Mouse (Mus musculus) embryo, embryonic 9.5 days (tissue): ENCODE measurements around the gene Slc11a2.
"Not testable (repeated sequence)": the region's sequence is repeated elsewhere in the genome, so short reads cannot be mapped to it uniquely, and the experiment has no call there.

Experiments
- DNase-seq: peaks from one replicate; pipeline ENCODE4 v3.0.0-alpha.2; 2017; ENCODE audit errors: extremely low spot score

Slc11a2 gene

GRCm38 (mm10) chr15:100433234-100433633 is 8.4 kb upstream of the Slc11a2 start:
- DNase-seq: no peak

DNA sequence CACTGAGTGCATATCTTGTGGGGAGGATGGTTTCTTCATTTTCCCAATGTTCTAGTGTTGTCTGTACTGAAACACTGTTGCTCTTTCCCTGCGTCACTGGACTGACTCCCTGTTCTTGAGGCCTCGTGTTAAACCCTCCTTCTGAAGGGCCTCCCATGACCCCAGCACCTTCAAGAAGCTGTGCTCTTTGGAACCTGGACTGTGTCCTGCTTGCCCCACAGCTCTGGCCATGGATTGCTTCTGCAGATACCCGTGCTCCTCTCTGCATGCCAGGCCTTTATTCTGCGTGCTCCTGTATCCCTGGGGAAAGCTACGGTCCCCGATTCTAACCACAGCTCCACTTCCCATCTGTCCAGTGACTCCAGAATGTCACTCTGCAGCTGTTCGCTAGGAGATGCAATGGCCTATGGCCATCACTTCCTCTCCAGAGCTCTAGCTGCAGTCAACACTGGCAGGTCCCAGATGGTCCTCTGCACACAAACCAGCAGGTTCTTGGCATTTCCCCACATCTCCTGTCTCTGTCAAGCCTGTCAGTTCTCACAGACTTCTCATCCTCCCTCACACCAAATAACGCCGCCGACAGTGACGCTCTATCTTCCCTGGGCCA is 5.2 kb upstream of the Slc11a2 start:
- DNase-seq: no peak

GRCm38 (mm10) chr15:100428296-100428905 is 3.5 kb upstream of the Slc11a2 start:
- DNase-seq: no peak

DNA sequence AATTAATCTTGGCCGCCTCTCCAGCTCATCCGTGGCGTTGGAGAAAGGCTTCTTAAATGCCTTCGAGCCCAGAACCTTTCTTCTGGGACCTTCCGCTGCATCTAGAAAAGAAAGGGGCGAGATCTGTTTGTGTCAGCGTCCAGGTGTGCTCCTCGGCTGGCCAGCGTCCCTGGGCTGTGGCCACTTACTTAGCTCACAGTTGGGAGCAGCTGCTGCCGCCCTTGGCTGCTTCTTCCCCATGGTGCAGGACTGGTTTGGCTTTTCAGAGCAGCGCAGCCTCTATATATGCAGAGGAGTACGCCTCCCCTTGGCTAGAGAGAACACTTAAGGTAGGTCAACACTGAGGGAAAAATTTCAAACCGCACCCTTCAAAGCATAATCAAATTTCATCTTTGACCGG is 956 bp downstream of the Slc11a2 start:
- peak; percentile 34 for DNase-seq

GRCm38 (mm10) chr15:100422899-100423860 is 1.7 kb downstream of the Slc11a2 start:
- peak; percentile 96 for DNase-seq

DNA sequence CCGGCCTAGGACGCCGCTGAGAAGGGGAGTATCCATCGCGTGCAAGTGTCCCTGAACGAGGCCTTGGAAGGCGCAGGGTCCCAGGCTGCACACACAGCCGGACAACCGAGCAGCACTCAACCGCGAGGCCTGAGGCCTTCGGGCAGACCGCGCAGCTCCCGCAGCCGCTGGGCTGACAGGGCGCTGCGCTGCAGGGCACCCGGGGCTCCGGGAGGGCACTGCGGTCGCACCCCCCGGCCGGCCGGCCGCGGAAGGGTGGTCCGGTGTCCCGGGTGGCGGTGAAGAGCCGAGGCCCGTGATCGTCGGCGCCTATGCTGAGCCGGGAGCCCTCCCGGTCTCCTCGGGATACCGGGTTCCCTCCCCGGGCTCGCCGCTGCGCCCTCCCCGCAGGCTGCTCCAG is 2.4 kb downstream of the Slc11a2 start:
- DNase-seq: no peak

GRCm38 (mm10) chr15:100421758-100422197 is 3.1 kb downstream of the Slc11a2 start, which contains the start of gene Gm5475:
TSS of gene Gm5475 (plus strand) at chr15:100422147.
- DNase-seq: not testable (repeated sequence)

GRCm38 (mm10) chr15:100421059-100421757 is 3.7 kb downstream of the Slc11a2 start:
- no peak for DNase-seq

GRCm38 (mm10) chr15:100419901-100420745 is 4.7 kb downstream of the Slc11a2 start:
- DNase-seq: no peak

DNA sequence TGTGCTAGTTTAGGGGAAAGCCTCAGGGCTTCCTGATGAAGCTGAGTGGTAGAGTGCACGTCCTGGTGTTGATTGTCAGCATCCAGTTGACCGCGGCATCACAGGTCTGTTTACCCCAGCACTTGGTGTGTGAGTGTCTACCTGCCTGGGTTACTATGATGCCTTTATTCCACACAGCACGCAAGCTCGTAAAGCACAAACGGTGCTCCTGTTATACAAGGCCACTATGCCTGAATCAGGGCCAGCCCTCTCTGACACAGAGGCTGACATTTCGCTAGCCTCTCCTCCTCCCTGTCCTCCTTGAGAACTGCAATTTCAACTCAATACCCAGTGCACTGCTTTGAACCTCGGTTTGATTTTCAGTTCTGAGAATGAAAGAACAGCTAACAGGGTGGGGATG is 5.6 kb downstream of the Slc11a2 start:
- no peak for DNase-seq

GRCm38 (mm10) chr15:100417854-100418450 is 6.9 kb downstream of the Slc11a2 start:
- DNase-seq: no peak

- no peak for DNase-seq
These were observed 9.2 kb downstream of the Slc11a2 start for GRCm38 (mm10) chr15:100415684-100416083.

- DNase-seq: no peak
These were observed 9.9 kb downstream of the Slc11a2 start for GRCm38 (mm10) chr15:100414942-100415341.

DNA sequence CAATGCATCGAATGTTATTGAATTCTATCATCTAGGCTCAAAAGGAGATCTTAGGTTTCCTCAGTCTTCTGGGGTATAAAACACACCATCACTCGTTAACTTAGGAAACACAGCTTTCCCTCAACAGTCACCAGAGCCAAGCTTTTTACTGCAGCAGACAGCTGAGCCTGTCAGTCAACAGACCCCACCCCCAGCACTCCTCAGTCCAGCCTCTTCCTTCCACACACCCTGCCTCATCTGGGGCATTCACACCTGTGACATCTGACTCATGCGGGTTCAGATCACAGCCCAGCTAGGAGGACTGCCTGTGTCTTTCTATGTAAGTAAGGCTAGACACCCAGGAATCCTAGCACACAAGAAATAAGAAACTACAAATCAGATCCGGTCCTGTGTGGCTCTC is 10.9 kb downstream of the Slc11a2 start:
- DNase-seq: no peak

GRCm38 (mm10) chr15:100413306-100413705 is 11.6 kb downstream of the Slc11a2 start:
- DNase-seq: no peak

GRCm38 (mm10) chr15:100411731-100412130 is 13.1 kb downstream of the Slc11a2 start:
- DNase-seq: no peak

DNA sequence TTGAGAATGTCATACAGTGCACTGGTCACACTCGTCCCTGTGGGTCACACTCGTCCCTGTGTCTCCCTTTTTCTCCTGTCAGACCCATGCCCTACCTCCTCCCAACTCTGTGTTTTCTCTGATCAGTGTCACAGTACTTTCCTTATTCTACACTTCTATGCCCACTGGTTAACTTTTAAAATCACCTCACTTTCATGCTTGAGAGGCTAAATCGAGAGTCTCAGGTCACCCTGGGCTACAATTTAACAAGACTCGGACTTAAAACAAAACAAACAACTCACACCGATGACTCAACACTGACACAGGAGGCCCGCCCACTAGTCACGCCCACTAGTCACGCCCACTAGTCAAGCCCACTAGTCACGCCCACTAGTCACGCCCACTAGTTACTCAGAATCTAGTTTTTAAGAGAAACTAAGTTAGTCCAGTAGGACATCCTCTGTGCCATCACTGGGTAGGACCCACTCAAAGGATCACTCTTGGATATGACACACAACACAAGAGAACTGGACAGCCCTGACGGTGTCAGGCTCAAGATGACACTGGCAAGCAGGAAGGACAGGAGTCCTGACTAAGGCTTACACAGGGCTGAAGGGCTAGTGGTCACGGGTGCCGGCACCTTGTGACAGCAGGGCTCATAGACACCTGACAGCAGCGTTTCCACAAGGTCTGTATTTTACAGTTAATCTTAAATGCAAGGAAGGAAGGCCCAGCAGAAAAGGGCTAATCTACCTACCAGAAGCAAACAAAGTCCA is 13.8 kb downstream of the Slc11a2 start:
- DNase-seq: no peak

DNA sequence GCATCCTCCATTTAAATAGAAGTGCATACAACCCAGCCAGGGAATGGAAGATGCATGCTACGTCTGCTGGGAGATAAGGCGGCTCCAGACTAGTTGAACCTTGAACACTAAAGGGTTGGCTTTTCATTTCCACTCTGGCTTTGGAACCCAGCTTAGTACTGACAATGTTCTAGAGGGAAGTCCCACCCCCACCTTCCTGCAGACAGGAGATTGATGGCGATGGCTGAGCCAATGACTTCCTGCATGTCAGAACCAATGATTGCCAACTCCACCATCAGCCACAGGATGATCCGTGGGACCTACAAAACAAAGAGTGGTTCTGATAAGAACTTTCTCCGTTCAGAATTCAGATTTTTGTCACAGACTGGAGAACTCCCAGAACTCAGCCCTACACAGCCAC is 18.8 kb downstream of the Slc11a2 start:
- DNase-seq: no peak

DNA sequence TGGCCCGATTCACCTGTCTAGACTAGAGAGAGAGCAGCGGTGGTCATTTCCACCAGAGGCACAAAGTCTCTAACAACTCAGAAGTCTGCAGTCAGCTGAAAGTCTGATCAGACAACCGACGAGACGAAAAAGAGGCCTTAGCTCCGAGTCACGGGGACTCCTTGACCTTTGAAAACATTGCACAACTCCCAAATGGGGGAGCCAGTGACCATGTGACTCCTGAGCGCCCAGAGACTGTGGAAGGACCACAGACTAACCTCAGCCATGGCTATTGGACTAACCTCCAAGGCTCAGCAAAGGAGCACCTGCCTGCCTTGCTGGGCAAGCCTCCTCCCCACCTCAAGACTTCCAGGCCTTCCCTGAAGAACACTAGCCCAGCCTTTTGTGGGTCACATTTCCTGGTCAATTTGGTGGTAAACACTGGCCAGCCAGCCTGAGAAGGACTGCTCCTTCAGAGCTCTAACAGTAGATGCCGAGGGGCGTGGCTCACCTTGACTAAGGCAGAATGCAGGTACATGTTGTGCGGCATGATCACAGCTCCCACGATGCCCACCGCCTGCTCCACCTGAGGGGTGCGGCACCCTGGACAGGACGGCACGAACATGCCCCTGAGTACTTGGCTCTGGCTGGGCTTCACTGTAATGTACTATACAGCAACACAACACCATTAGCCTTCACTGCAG is 21.4 kb downstream of the Slc11a2 start:
- DNase-seq: no peak
